Mouse (Mus musculus) limb, embryonic 11.5 days (tissue): ENCODE results near the gene Cr1l. TPM values are rescaled to one million over a fixed set of nuclear protein-coding genes. Genes with fewer than 3 reads are reported as not detected.

ENCODE experiments used
- ATAC-seq: fragments of 200-750 bp; cut with Nextera tagmentation; 2 replicates; pipeline ENCODE4 v1.8.0; 2017; ENCODE audit warnings: low read depth; ENCODE audit not compliant: insufficient number of reproducible peaks, low FRiP score, low TSS enrichment
- DNase-seq: peaks from one replicate; pipeline ENCODE4 v3.0.0-alpha.2; 2015; ENCODE audit warnings: low spot score
- H3K27ac ChIP-seq: fragments of 300-500 bp; sonication (generic); replicated peaks from 2 replicates; pipeline ENCODE4 v1.5.1; 2014; ENCODE audit warnings: low read depth, mild to moderate bottlenecking, low read length
- H3K27me3 ChIP-seq: fragments of 300-500 bp; sonication (generic); 2 replicates; pipeline ENCODE4 v1.6.1; 2014; ENCODE audit warnings: mild to moderate bottlenecking, low read length, mixed read lengths; ENCODE audit not compliant: control insufficient read depth, insufficient read depth
- H3K36me3 ChIP-seq: fragments of 300-500 bp; sonication (generic); 2 replicates; pipeline ENCODE4 v1.6.1; 2014; ENCODE audit warnings: mild to moderate bottlenecking, low read length, moderate library complexity, mixed read lengths; ENCODE audit not compliant: control insufficient read depth, insufficient read depth
- H3K4me1 ChIP-seq: fragments of 300-500 bp; sonication (generic); 2 replicates; pipeline ENCODE4 v1.6.1; 2014; ENCODE audit warnings: low read length, mixed read lengths; ENCODE audit not compliant: control insufficient read depth, insufficient read depth
- H3K4me2 ChIP-seq: fragments of 300-500 bp; sonication (generic); 2 replicates; pipeline ENCODE4 v1.6.1; 2014; ENCODE audit warnings: low read depth, mild to moderate bottlenecking, moderate library complexity; ENCODE audit not compliant: severe bottlenecking
- H3K4me3 ChIP-seq: fragments of 300-500 bp; sonication (generic); 2 replicates; pipeline ENCODE4 v1.5.1; 2014; ENCODE audit warnings: low read depth, low read length
- H3K9ac ChIP-seq: fragments of 300-500 bp; sonication (generic); 2 replicates; pipeline ENCODE4 v1.6.1; 2014; ENCODE audit warnings: mild to moderate bottlenecking, low read length
- H3K9me3 ChIP-seq: fragments of 300-500 bp; sonication (generic); 2 replicates; pipeline ENCODE4 v1.6.1; 2016; ENCODE audit warnings: low read length; ENCODE audit not compliant: control insufficient read depth
- WGBS: fragments of 180-500 bp; shearing (Covaris S2); extraction: QIAGEN DNeasy Blood & Tissue Kit; methylation state at CpG from one replicate; pipeline ENCODE4 v1.1.7; 2014; 5-methylcytosine and 5-hydroxymethylcytosine counted together
- polyA plus RNA-seq: library from polyadenylated mRNA; unstranded; fragments of >200 nt; fragmentation: Nextera tagmentation; extraction: Ambion mirVana; gene quantifications from 2 replicates; pipeline ENCODE4 v1.2.1, GENCODE M21; 2014

The Cr1l gene
- polyA plus RNA-seq, 1 experiment from 2014 or later: 45.3 TPM

DNA sequence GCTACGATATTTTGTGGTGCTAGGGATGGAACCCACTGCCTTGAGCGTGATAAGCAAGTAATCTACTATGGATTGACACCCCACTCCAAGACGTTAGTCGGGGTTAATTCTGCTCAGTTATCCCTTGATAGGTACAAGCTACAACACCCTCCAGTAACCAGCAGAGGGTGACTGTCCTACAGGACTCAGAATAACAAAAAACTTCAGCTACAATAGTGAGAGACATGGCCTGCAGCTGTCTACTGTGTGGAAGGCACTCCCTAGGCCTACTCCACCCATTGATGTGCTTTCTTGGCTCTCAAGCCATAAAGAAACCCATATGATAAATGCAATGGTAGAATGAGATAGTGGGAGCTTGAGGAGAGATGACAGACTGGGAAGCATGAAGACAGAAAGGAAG is 17.8 kb downstream of the Cr1l start:
- peaks cover 3% of the 10 kb centered on the region; the same call in 1 of the 2 replicates for H3K36me3 ChIP-seq
- H3K27me3 ChIP-seq: no peaks in the 10 kb centered on the region
- no peak overlapping the region for H3K27ac ChIP-seq
- no peak overlapping the region for H3K9ac ChIP-seq
- no peak for DNase-seq
- no peaks in the 10 kb centered on the region for H3K9me3 ChIP-seq
- H3K4me1 ChIP-seq: no peaks in the 10 kb centered on the region
- H3K4me3 ChIP-seq: no peak overlapping the region
- no peak overlapping the region for H3K4me2 ChIP-seq
- no peak for ATAC-seq
- WGBS: 92% methylated on average over 4 of the region's 4 CpGs

- ATAC-seq (no peak), DNase-seq (no peak)
- no peaks in the 10 kb centered on the region for H3K9me3 ChIP-seq
- WGBS: 48% methylated on average over 4 of the region's 4 CpGs
- no peak overlapping the region for H3K4me2 ChIP-seq
- H3K9ac ChIP-seq: no peak overlapping the region
- H3K36me3 ChIP-seq: no peaks in the 10 kb centered on the region
- H3K4me3 ChIP-seq: no peak overlapping the region
- H3K27me3 ChIP-seq: no peaks in the 10 kb centered on the region
- H3K27ac ChIP-seq: no peak overlapping the region
- no peaks in the 10 kb centered on the region for H3K4me1 ChIP-seq
Observed at GRCm38 (mm10) chr1:195100693-195101092, 30.7 kb downstream of the Cr1l start.

- H3K27ac ChIP-seq: no peak overlapping the region
- no peak overlapping the region for H3K4me3 ChIP-seq
- no peaks in the 10 kb centered on the region for H3K4me1 ChIP-seq
- 88% methylated on average over 1 of the region's 1 CpGs for WGBS
- no peaks in the 10 kb centered on the region for H3K27me3 ChIP-seq
- no peak overlapping the region for H3K9ac ChIP-seq
- H3K9me3 ChIP-seq: no peaks in the 10 kb centered on the region
- DNase-seq (no peak), ATAC-seq (no peak)
- no peak overlapping the region for H3K4me2 ChIP-seq
- H3K36me3 ChIP-seq: no peaks in the 10 kb centered on the region
Observed at GRCm38 (mm10) chr1:195098004-195098403, 33.4 kb downstream of the Cr1l start.

- ATAC-seq (peak; percentile 98), DNase-seq (peak; percentile 81)
- 3% methylated on average over 14 of the region's 14 CpGs for WGBS
- H3K27ac ChIP-seq: no peak within 1 kb of the TSS
- 0 out of 2 replicates have a peak, but pooled peaks cover 3% of the 10 kb centered on the region for H3K4me1 ChIP-seq
- no peaks in the 10 kb centered on the region for H3K27me3 ChIP-seq
- peak within 1 kb of the TSS; percentile 64 for H3K4me2 ChIP-seq
- no peaks in the 10 kb centered on the region for H3K9me3 ChIP-seq
- H3K4me3 ChIP-seq: peak within 1 kb of the TSS; percentile 36
- H3K9ac ChIP-seq: peak within 1 kb of the TSS; percentile 47; the same call in 1 of the 2 replicates
- no peaks in the 10 kb centered on the region for H3K36me3 ChIP-seq
Observed at GRCm38 (mm10) chr1:195092220-195092720, 39.1 kb downstream of the Cr1l start, which contains the start of gene Cd46. Gene Cd46 (minus strand): TSS chr1:195092249.

DNA sequence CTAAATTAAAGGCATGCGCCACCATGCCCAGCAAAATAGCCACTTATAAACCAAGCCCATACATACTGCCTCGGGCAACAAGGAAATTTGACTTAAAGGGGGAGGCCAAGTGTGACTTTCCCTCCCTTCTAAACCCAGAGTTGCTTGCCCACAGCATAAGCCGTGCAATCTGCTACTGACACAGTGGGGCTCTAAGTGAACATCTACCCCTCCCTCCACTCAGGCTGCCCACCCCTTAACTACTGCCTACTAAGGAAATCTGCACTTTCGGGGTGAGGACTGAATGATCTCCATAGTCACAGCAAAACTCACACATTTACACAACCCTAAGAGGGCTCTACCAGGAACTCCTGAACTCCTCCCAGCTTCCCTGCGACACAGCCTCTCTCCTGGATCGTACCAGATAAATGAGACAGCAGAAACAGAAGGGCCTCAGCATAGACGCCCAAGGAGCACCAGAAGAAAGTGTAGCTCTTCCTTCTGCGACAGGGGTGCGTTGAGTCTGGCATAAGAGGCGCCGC is 39.6 kb downstream of the Cr1l start:
- Histone ChIP-seq H3K4me1 (0 out of 2 replicates have a peak, but pooled peaks cover 3% of the 10 kb centered on the region), H3K4me3 (peak overlapping the region; percentile 36), H3K4me2 (peak overlapping the region; percentile 64), H3K27ac (no peak overlapping the region), H3K36me3 (no peaks in the 10 kb centered on the region), H3K9ac (no peak overlapping the region; the same call in 1 of the 2 replicates), H3K27me3 (no peaks in the 10 kb centered on the region), H3K9me3 (no peaks in the 10 kb centered on the region)
- DNase-seq (no peak), ATAC-seq (peak; percentile 80)
- WGBS: 18% methylated on average over 11 of the region's 11 CpGs

GRCm38 (mm10) chr1:195082142-195082541 is 49.2 kb downstream of the Cr1l start:
- Histone ChIP-seq H3K4me2 (no peak overlapping the region), H3K4me3 (no peak overlapping the region), H3K9ac (no peak overlapping the region), H3K36me3 (no peaks in the 10 kb centered on the region), H3K27me3 (no peaks in the 10 kb centered on the region), H3K9me3 (no peaks in the 10 kb centered on the region), H3K4me1 (no peaks in the 10 kb centered on the region), H3K27ac (no peak overlapping the region)
- no peak for DNase-seq
- no peak for ATAC-seq

Other genes with a start within 250 kb of the Cr1l start
- gene Cd34, start 192.8 kb downstream of the Cr1l start, polyA plus RNA-seq: 45.3 and 52.7 TPM in 2 replicates
- gene Cd46, start 39.3 kb downstream of the Cr1l start, polyA plus RNA-seq: 0.23 and 0.59 TPM in 2 replicates
- 0.14 and 0.65 TPM in 2 replicates for gene Cr2, start 45.1 kb upstream of the Cr1l start, polyA plus RNA-seq